Mouse (Mus musculus) spleen, postnatal 36 days (tissue): Measurements from ENCODE around the gene Zscan21.

ENCODE experiments used
- DNase-seq, 2 experiments: peaks; one replicate each; pipeline ENCODE4 v3.0.0; 2022; ENCODE audit warnings: low spot score in 2 of 2, mixed read lengths in 1 of 2

Zscan21 gene

DNA sequence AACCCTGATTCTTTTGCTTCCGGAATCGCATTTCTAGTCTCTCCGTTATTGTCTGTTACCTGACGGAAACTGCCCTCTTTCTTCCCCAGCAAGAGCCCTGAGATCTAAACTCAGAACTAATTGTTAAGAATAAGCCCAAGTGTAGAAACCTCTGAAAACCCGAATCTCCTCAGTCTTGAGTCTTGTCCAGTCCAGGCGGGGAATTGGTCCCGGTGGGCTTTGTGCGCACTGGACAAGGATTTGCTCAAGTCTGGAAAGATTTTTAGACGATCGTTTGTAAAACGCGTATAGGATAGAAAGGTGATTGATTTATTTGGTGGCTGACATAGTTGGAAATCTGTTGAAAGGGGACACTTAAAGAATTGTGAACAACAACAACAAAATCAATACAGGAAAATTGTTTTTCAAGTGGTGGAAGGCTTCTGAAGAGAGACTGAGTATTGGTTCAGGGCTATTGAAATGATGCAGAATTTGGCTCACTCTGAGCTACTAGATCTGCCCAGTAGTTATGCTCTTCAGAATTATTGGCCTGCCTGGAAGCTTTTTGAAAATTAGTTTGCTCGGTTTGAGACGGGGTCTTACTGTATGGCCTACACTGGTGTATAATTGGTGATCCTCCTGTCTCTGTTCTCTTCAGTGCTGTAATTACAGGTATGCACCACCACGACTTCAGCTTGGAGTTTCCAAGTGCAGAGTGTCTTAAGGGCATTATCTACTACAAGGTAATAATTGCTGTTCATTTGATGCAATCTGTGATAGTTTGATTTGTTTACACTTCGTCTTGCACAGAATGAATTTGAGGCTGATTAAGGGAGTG, 704 bp downstream of the Zscan21 start:
- DNase-seq = no peak

DNA sequence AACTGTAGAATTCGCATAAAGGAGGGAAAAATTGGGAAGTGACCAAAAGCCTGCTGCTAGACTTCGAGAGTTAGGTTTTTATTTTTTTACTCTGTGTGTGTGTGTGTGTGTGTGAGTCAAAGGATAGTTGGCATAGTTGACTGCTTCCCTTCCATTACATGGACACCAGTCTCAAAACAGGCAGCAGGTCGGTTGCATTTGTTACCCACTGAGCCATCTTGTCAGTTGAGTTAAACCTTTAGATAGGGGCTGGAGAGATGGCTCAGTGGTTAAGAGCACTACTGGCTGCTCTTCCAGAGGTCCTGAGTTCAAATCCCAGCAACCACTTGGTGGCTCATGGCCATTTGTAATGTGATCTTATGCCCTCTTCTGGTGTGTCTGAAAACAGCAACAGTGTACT, 1.3 kb downstream of the Zscan21 start:
- DNase-seq = no peak

DNA sequence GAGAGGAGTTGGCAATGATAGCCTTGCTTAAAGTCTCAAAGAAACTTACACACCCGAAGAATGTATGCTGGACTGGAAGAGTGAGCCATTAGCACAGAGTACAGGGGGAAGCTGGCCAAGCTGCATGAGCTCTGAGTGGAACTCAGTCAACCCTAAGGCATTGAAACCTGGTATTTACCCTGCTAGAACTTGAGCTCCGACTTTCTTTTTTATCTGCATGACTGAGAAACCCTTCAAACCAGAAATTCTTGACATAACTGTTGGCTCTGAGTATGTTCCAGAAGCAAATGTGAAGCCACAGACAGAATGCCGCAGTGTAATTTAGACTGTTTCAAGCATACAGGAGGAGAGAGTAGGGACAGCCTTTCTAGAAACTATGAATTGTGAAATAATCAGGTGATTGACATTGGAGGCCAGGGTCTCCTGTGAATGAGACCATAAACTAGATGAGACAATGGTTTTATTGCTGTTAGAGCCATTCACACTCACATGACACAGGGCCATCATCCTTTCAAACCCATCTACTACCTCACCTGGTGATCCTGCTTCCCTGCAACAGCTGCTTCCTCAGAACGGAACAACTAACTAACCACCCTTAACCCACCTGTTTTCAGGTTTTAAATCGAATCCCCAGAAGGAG, 15.8 kb downstream of the Zscan21 start:
- DNase-seq = no peak

DNA sequence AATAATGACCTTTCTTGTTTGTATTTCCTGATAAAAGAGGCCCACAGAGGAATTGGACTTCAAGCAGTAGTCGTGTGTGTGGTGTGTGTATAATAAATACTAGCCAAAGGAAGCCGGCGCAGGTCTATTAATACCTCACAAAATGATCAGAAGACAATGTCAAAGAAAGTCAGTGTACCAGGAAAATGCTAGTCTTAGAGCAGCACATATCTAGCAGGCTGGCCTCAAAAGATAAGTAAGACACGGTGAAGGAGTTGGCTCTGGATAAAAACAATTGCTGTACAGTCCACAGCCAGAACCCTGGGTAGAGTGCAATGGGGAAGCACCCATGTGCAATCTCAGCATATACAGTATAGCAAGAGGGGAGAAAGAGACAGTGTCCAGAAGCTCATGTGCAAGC, 20.6 kb downstream of the Zscan21 start:
- no peak for DNase-seq

DNA sequence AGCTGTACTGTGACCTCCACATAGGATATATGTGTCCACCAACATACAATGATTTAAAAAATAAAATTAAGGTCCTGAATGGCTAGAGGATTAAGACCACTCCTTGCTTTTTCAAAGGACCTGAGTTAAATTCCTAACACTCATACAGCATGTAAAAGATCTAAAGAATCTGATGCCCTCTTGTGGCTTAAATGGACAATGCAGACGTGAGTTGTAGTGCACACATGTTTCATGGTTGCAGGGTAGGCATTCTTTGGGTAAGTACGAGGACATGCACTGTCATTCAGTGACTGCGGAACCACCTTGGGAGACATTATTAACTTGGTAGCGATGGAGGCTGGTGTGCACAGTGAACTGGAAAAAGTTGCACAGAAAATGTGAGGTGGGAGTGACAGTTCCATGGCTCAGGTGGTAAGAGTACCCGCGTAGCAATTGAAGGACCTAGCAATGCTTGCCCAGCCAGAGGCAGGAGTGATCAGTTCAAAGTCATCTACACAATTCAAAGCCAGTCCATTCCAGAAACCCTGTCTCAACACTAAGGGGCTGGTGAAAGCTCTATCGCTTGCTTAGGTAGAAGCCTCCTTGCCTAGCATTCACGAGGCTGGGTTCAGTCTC, 21.3 kb downstream of the Zscan21 start:
- DNase-seq = peak in 1 of 2 experiments; percentile 22

DNA sequence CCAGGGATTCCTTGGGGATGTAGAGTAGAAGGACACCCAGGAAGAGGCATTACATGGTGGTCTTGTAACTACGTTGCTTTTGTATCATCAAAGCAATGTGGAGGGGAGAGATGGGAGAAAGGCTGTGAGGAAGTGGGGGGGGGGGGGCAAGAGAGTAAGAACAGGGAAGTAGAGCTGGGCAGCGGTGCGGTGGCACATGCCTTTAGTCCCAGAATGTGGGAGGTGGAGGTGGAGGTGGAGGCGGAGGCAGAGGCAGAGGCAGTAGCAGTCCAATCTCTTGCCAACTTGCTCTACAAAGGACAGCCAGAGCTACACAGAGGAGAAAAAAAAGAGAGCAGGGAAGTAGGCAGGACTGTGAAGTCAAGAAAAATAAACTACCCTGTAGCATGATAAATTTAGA, 21.9 kb downstream of the Zscan21 start:
- no peak for DNase-seq

DNA sequence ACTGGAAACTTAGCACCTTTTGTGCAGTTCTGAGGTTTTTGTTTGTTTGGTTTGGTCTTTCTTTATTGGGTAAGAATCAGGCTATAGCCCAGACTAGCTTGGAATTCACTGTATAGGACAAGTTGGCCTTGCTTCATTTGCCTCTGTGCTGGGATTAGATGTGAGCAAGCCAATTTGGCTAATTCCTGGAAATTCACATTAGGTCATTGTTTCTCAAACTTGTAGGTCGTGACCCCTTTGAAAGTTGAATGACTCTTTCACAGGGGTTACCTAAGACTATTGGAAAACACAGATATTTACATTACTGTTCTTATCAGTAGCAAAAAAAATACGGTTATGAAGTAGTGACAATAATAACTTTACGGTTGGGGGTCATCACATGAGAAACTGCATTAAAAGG, 37.7 kb downstream of the Zscan21 start:
- no peak for DNase-seq

DNA sequence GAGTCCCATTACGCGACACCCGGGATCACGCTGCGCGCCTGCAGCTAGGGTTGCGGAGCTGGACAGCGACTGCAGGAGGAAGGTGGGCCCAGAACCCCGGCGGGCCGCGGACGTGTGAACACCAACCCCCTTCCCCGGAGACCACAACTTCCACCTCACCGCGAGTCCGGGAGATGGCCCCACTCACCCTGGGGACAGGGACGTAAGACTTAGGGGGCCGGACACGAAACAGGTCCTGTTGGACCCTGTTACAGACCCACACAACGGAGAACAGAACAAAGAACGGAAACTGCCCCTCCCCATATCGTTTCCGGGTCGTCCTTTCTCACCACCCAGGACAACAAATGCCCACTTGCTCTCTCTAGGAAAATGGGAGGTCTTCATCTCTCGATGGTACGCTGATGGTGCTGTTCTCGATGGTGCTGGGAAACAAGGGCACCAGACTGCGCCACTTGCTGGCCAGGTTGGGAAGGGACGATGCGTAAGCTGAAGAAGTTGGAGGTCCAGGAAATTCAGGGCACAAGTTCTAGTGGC, 38.8 kb downstream of the Zscan21 start, which contains the start of gene Zfp113:
Zfp113 (minus strand) TSS at position 302 of the 534 bp plus-strand sequence.
- peak; percentile 92 to 93 for DNase-seq

DNA sequence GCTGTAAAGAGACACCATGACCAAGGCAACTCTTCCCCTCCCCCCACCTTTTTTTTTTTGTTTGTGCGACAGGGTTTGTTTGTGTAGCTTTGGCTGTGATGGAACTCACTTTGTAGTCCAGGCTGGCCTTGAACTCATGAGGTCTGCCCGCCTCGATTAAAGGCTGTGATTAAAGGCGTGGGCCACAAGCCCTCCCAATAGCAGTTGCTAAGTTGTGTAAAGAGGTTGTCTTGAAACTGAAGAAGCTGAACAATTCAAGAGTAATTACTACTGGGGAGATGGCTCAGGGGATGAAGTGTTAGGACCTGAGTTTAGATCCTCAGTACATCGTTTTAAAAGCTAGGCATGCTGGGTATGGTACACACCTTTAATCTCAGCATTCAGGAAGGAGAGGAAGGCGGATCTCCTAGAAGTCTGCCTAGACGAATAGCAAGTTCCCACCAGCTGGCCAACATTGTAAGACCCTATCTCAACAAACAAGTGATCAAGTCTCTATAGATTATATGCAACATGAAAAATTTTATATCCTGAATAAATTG, 43.6 kb downstream of the Zscan21 start:
- DNase-seq = no peak

DNA sequence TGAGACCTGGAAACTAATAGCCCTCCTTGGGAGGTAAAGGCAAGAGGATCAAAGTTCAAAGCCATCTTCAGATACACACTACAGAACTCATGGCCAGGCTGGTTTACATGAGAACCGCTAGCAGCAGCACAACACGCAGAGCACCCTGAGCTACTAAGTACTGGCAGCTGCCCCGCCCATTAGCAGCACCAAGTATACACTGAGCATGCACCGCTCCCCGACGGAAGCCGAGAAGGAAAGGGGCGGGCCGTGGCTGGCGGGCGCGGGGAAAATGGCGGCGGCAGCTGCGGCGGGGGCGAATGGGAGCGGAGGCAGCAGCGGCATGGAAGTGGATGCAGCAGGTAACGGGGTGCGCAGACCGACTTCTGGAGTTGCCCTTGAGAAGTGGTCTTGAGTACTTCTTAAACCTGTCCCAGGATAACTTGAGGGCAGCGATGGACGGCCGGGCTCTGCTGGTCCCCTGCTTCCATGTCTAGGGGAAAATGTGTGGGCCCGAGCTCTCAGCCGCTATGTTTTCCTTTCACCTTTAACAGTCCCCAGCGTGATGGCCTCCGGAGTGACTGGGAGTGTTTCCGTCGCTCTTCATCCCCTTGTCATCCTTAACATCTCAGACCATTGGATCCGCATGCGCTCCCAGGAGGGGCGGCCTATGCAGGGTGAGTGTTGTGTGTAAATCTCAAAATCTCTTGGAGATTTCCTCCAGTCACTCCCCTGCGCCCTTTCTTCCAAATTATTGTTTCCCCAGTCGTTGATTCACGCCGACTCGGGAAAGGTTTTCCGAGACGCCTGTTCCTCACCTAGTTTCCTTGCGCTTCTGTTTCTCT, 44.4 kb downstream of the Zscan21 start, which contains the start of gene Cops6:
Cops6 (plus strand) TSS at position 230 of the 824 bp plus-strand sequence.
- peak; percentile 92 to 94 for DNase-seq

DNA sequence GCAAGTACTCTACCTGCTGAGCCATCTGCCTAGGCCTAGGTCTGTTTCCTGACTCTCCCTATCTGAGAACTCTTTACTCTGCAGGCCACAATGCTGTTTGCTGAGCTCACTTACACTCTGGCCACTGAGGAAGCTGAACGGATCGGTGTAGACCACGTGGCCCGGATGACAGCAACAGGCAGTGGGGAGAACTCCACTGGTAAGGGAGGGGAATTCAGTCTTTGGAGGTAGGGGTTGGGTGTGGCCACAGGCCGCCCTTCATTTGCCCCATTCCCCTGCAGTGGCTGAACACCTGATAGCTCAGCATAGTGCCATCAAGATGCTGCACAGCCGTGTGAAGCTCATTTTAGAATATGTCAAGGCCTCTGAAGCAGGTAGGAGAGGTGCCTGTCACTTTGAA, 46.3 kb downstream of the Zscan21 start:
- DNase-seq = no peak

DNA sequence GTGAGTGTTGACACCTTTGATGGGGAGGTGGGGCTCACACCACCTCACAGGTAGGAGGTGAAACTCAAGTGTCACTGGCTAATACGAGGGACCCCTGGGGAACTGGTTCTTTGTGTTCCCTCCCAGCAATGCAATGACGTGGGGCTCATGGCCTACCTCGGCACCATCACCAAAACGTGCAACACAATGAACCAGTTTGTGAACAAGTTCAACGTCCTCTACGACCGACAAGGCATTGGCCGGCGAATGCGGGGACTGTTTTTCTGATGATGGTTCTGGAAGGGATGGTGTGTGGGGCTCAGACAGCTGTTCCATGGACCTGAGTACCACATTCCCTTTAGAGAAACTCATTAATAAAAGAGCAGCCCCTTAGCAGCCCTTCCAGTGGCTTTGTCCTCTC, 46.9 kb downstream of the Zscan21 start:
- DNase-seq = no peak

DNA sequence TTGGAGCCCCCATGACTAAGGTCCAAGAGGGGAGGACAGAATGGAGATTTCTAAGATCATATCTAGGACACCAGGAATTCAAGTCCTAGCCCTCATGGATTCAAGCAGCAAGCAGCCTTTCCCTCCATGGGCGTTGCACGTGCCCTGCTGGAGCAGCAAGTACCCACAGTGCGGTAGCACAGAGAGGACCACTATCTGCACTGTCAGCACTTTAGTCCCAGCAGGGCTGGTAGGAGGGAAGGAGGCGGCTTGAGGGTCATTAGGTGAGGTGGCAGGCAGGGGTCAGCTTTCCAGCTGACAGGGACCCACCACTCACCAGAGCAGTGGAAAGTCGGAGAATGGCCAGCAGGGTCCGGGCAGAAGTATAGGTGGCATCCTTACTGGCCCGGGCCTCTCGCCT, 48.9 kb downstream of the Zscan21 start:
- no peak for DNase-seq

DNA sequence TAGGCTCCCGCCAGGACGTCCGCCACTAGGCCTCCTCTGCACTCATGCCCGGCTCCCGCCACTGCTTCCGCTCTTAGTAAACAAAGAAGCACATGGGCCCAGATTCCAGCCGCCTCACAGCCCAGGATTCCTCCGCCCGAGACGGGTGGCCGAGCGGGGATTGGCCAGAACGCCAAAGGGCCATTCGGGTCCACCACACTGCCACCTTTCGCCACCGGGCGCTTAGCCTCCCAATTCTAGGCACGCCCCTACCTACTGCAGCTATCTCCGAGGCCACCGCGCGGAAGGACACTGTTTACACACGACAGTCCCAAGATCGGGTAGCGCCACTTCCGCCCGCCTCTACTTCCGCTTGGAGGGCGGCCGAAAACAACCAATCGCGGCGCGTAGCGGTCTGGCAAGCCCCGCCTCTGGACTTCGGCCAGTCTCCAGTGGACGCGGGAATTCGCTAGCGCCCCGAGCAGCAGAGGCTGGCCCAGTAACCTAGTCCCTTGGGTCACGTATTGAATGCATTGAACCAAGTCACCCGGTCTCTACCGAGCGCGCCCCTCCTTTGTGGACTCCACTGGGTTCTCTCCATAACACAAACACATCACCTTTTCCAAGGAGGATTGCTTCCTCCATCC, 54.3 kb downstream of the Zscan21 start:
- DNase-seq = peak; percentile 93 to 95

DNA sequence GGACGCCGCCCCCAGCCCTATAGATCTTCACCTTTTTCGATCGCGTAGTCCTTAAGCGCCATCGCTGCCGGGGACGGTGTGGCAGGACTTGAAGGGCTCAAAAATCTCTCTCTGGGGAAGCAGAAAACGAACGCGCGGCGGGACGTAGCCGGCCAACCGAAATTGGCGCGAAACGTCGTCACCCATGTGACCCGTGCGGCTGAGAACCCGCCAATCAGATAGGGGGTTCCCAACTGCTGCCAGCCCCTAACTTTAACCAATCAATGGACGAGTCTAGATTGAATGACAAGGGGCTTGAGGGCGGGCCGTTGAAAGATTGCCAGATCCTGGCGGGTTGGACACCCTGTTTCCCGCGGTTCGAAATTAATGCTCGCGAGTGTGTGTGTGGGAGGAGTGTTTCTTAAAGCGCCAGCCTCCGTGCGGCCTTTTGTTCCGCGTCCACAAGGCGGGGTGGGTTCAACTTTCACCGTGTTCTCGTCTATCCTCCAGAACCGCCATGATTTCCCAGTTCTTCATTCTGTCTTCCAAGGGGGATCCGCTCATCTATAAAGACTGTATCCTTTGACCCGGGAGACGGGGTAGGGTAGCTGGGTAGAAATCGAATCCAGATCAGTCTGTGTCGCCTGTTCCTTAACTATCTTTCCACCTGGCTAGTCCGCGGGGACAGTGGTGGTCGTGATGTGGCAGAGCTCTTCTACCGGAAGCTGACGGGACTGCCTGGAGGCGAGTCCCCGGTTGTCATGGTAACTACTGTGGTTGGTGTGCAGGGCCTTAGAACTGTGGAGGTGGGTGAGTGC, 55.2 kb downstream of the Zscan21 start, which contains the start of the genes Ap4m1 and Mcm7:
Ap4m1 (plus strand) TSS at position 308 of the 797 bp plus-strand sequence.
Mcm7 (minus strand) TSS at position 728 of the 797 bp plus-strand sequence.
- DNase-seq = peak; percentile 93 to 96

DNA sequence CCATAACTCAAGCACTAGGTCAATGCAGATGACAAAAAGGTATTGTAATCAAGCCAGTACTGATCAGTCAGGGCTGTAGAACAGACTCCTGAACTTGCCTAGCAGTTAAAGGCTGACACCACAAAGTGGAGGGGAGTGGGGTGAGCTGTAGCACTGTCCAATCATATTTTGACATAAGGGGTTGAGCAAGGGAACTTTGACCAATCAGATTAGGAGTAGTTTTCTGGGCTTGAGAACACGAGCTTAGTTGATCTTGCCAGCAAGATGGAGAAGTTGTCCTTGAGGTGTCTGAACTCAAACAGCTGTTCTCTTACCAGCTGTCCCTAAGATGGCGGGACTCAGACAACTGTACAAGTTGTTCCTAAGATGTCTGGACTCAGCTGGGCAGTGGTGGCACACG, 56.5 kb downstream of the Zscan21 start:
- DNase-seq = no peak
